Mouse (Mus musculus) gastrocnemius, adult 8-10 months (tissue): ENCODE results near the gene Ece1. TPM values are rescaled to one million over a fixed set of nuclear protein-coding genes. Genes with fewer than 3 reads are reported as not detected.

ENCODE experiments used
- total RNA-seq, 4 experiments: library from RNA; stranded (reverse); gene quantifications; 2 replicates each; pipeline ENCODE4 v1.2.4; 2022

Ece1 gene
- total RNA-seq, 4 experiments from 2014 or later = 48.8 to 97.1 (median 69.4) TPM

Other genes starting within 250 kb of the Ece1 start
- 10 to 100 TPM in 1 of 4 experiments, 1 to 10 TPM in 3; 6.1 to 10.2 (median 6.6) TPM for gene Rap1gap, start 197.5 kb upstream of the Ece1 start, total RNA-seq
- 10 to 100 TPM in 2 of 4 experiments, 1 to 10 TPM in 2; 6.9 to 16.3 (median 10.2) TPM for gene Alpl, start 65.9 kb upstream of the Ece1 start, total RNA-seq
- 100 to 1,000 TPM; 115 to 144 (median 123) TPM for gene Eif4g3, start 130.8 kb downstream of the Ece1 start, total RNA-seq